Mouse (Mus musculus): Measurements from ENCODE around the gene Kif20b.

Gene Kif20b

GRCm38 (mm10) chr19:34920531-34920930 is 1.6 kb upstream of the Kif20b start:
- no peak for DNase-seq

DNA sequence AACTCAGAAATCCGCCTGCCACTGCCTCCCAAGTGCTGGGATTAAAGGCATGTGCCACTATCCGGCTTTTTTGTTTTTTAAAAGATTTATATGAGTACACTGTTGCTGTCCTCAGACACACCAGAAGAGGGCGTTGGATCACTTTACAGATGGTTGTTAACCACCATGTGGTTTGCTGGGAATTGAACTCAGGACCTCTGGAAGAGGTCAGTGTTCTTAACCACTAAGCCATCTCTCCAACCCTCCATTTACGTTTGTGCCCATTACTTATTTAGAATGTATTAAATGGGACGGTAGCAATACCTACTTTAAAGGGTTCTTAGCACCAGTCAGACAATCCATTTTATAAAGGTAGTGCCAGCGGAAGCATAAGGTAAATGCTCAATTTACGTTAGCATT is 909 bp upstream of the Kif20b start:
- peak; percentile 32 for DNase-seq

GRCm38 (mm10) chr19:34922603-34922963 is 422 bp downstream of the Kif20b start:
- no peak for DNase-seq

DNA sequence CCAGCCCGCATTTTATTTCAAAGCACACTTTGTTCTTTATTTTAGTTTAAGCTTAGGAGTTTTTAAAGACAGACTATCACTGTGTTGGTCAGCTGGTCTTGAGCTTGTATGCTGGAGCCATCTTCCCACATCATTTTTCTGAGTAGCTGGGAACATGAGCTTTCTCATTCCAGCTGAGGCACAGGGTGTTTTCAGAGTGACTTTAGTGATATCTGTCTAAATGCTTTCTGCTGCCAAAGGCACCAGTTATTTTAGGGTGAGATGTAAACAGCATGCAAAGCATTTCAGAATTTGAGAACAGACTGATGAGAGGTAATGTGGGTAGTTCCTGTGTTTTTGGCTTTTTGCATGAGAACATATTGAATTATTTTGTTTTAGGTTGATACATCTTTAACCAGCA is 25.0 kb downstream of the Kif20b start:
- no peak for DNase-seq

GRCm38 (mm10) chr19:34953842-34954541 is 31.8 kb downstream of the Kif20b start:
- DNase-seq: no peak

DNA sequence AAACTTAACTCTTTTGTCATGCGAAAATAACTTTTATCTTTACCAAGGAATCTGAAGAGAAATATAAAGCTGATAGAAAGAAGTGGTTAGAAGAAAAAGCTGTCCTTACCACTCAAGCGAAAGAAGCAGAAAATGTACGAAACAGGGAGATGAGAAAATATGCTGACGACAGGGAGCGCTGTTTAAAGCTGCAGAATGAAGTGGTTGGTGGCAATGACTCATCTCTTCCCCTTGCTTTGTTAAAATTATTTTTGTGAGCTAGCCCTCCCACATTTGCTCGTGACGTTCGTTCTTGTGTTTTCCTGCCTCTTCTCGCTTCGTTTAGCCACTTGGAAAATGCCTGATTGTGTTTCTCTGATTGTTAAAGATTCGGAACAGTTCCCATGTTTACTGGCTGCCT is 37.2 kb downstream of the Kif20b start:
- DNase-seq: no peak

DNA sequence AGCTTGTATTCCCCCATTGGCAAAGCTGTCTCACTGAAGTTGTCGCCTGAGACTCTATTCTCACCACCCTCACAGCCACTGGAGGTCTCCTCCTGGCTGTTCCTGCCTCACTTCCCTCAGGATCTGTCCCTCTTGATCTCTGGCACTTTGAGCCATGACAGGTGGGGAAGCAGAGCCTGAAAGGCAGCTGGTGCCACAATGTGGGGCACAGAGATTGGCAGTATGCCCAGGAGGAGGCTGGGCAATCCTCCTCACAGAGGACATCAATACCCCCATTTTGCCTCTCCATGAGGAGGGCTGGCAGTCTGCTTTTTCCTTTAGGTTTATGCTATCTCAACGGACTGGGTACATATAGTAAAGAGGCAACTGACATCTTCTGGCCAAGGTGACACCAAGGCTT is 62.6 kb downstream of the Kif20b start:
- DNase-seq: no peak

DNA sequence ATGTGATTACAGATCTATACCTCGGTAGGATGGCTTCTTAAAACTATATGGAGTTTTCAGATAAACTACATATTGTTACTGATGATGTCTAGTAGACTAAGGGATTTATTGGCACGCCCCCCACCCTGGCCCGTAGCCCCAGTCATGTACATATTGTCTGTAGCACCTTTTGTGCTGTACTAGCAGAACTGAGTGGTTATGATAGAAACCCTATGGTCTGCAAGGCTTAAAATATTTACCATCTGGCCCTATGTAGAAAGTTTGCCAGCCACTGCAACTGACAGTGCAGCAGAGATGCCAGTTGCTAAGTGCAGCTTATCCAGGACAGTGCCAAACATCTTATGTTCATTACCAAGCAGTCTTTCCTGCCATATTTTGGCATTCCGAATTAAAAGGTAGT is 68.3 kb downstream of the Kif20b start:
- DNase-seq: no peak

DNA sequence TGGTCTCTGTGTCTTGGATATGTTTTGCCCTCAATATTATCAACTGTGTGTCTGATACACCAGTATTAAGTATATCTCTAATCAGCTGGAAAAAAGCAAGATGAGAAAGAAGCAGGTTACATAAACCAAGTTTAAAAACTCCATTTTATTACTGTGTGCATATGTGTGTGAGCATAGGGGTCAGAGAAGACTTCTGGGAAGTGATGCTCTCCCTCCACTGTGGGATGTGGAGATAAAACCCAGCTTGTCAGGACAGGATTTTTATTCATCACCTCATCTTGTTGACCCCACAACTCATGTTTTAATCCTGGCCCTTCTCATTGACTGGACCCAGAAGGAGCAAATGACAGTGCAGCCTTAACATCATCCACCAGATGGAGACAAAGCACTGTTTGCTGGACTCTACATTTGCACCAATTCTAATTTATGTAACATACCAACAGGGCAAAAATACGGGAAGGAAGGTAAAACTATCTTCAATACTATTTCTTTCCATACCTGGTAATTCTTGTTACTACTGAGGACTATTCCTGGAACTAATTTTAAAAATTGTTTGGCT is 70.9 kb downstream of the Kif20b start:
- peak; percentile 4 for DNase-seq

DNA sequence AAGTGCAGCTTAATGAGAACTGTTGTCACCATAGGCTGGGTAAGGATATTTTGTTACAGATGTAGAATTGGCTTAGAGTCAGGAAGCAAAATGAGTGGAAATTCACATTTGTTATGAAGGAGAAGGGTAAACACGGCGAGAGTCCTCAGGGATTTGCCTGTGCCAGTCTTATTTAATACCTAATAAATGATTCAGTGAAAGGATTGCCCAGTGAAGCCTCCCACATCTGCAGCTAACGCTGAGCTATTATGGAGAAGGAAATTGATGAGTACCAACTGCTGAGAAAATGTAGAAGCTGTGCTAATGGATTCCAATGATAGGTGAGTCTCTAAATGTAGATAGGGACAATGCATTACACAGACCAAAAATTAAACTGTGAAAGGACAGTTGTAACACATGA is 92.9 kb downstream of the Kif20b start:
- no peak for DNase-seq

- DNase-seq: no peak
Observed at GRCm38 (mm10) chr19:35017474-35018208, 95.5 kb downstream of the Kif20b start.

- DNase-seq: no peak
Observed at GRCm38 (mm10) chr19:35018209-35018581, 96.0 kb downstream of the Kif20b start.
